Mouse (Mus musculus) limb, embryonic 12.5 days (tissue): ENCODE measurements at regions not wholly inside any gene's neighbourhood (a gene's known extent, or its start where the extent isn't known, plus 50 kb on each side); places are given as distances from the start of the nearest gene placed in this dataset.

Experiments used
- ATAC-seq: fragments of 200-750 bp; cut with Nextera tagmentation; 2 replicates; pipeline ENCODE4 v1.8.0; 2017; ENCODE audit warnings: low read depth, moderate TSS enrichment; ENCODE audit not compliant: insufficient number of reproducible peaks, insufficient read depth, low FRiP score, low TSS enrichment
- H3K27ac ChIP-seq: fragments of 300-500 bp; sonication (generic); 2 replicates; pipeline ENCODE4 v1.5.1; 2016; ENCODE audit warnings: mild to moderate bottlenecking, moderate library complexity
- H3K27me3 ChIP-seq: fragments of 300-500 bp; sonication (generic); 2 replicates; pipeline ENCODE4 v1.6.1; 2016; ENCODE audit warnings: mild to moderate bottlenecking, moderate library complexity
- H3K36me3 ChIP-seq: fragments of 300-500 bp; sonication (generic); 2 replicates; pipeline ENCODE4 v1.6.1; 2016; ENCODE audit warnings: mild to moderate bottlenecking, moderate library complexity
- H3K4me1 ChIP-seq: fragments of 300-500 bp; sonication (generic); replicated peaks from 2 replicates; pipeline ENCODE4 v1.6.1; 2016
- H3K4me2 ChIP-seq: fragments of 300-500 bp; sonication (generic); 2 replicates; pipeline ENCODE4 v1.6.1; 2016; ENCODE audit warnings: mild to moderate bottlenecking, moderate library complexity
- H3K4me3 ChIP-seq: fragments of 300-500 bp; sonication (generic); replicated peaks from 2 replicates; pipeline ENCODE4 v1.5.1; 2016; ENCODE audit warnings: mild to moderate bottlenecking
- H3K9ac ChIP-seq: fragments of 300-500 bp; sonication (generic); replicated peaks from 2 replicates; pipeline ENCODE4 v1.6.1; 2016; ENCODE audit warnings: mild to moderate bottlenecking, moderate library complexity
- H3K9me3 ChIP-seq: fragments of 300-500 bp; sonication (generic); 2 replicates; pipeline ENCODE4 v1.6.1; 2016; ENCODE audit warnings: mild to moderate bottlenecking, moderate library complexity
- WGBS: fragments of 180-500 bp; shearing (Covaris S2); methylation state at CpG from one replicate; pipeline ENCODE4 v1.1.7; 2016; 5-methylcytosine and 5-hydroxymethylcytosine counted together

GRCm38 (mm10) chr2:84241986-84242385 is 183.2 kb downstream of the Calcrl start:
- ATAC-seq = no peak
- Histone ChIP-seq H3K36me3 (no peaks in the 10 kb centered on the region), H3K4me2 (no peak overlapping the region), H3K9me3 (no peaks in the 10 kb centered on the region), H3K4me1 (peaks cover 4% of the 10 kb centered on the region), H3K9ac (0 out of 2 replicates have a peak overlapping the region, but pooled peaks have one; percentile 8), H3K27me3 (no peaks in the 10 kb centered on the region), H3K27ac (no peak overlapping the region), H3K4me3 (no peak overlapping the region)
- WGBS = 51% methylated on average over 1 of the region's 1 CpGs

- no peak for ATAC-seq
- no peak overlapping the region for H3K9ac ChIP-seq
- H3K9me3 ChIP-seq = no peaks in the 10 kb centered on the region
- H3K4me3 ChIP-seq = no peak overlapping the region
- no peaks in the 10 kb centered on the region for H3K36me3 ChIP-seq
- no peak overlapping the region for H3K4me2 ChIP-seq
- H3K27me3 ChIP-seq = no peaks in the 10 kb centered on the region
- WGBS = 91% methylated on average over 2 of the region's 2 CpGs
- no peak overlapping the region for H3K27ac ChIP-seq
- H3K4me1 ChIP-seq = peaks cover 4% of the 10 kb centered on the region
Observed at GRCm38 (mm10) chr2:84245900-84246299, 179.3 kb downstream of the Calcrl start.

GRCm38 (mm10) chr2:84246562-84246961 is 178.6 kb downstream of the Calcrl start:
- Histone ChIP-seq H3K9me3 (no peaks in the 10 kb centered on the region), H3K9ac (no peak overlapping the region)
- 83% methylated on average over 2 of the region's 2 CpGs for WGBS

GRCm38 (mm10) chr2:84248169-84248568 is 177.0 kb downstream of the Calcrl start:
- Histone ChIP-seq H3K4me2 (no peak overlapping the region), H3K27ac (no peak overlapping the region), H3K36me3 (no peaks in the 10 kb centered on the region), H3K4me1 (no peaks in the 10 kb centered on the region), H3K4me3 (no peak overlapping the region), H3K9ac (no peak overlapping the region), H3K27me3 (no peaks in the 10 kb centered on the region), H3K9me3 (no peaks in the 10 kb centered on the region)
- ATAC-seq = no peak
- WGBS = 87% methylated on average over 3 of the region's 3 CpGs

More at GRCm38 (mm10) chr2:84246562-84246961, 178.6 kb downstream of the Calcrl start:
- ATAC-seq = no peak
- no peaks in the 10 kb centered on the region for H3K27me3 ChIP-seq
- no peak overlapping the region for H3K4me2 ChIP-seq
- no peak overlapping the region for H3K4me3 ChIP-seq
- no peak overlapping the region for H3K27ac ChIP-seq
- peaks cover 4% of the 10 kb centered on the region for H3K4me1 ChIP-seq
- H3K36me3 ChIP-seq = no peaks in the 10 kb centered on the region

- no peaks in the 10 kb centered on the region for H3K9me3 ChIP-seq
- WGBS = 61% methylated on average over 3 of the region's 3 CpGs
- no peaks in the 10 kb centered on the region for H3K27me3 ChIP-seq
- H3K9ac ChIP-seq = no peak overlapping the region
- ATAC-seq = no peak
- no peak overlapping the region for H3K4me3 ChIP-seq
- no peaks in the 10 kb centered on the region for H3K36me3 ChIP-seq
- no peak overlapping the region for H3K27ac ChIP-seq
- H3K4me2 ChIP-seq = no peak overlapping the region
- H3K4me1 ChIP-seq = no peaks in the 10 kb centered on the region
Observed at GRCm38 (mm10) chr2:84249871-84250270, 175.3 kb downstream of the Calcrl start.

- 93% methylated on average over 1 of the region's 1 CpGs for WGBS
- Histone ChIP-seq H3K4me3 (no peak overlapping the region), H3K4me1 (no peaks in the 10 kb centered on the region), H3K27ac (no peak overlapping the region), H3K4me2 (no peak overlapping the region), H3K27me3 (no peaks in the 10 kb centered on the region), H3K9me3 (no peaks in the 10 kb centered on the region), H3K36me3 (no peaks in the 10 kb centered on the region), H3K9ac (no peak overlapping the region)
- ATAC-seq = no peak
Observed at GRCm38 (mm10) chr2:84252076-84252475, 173.1 kb downstream of the Calcrl start.

GRCm38 (mm10) chr2:84258339-84259006 is 166.7 kb downstream of the Calcrl start:
- Histone ChIP-seq H3K4me1 (peaks cover 3% of the 10 kb centered on the region; the same call in 1 of the 2 replicates), H3K4me3 (no peak overlapping the region), H3K36me3 (no peaks in the 10 kb centered on the region), H3K27me3 (no peaks in the 10 kb centered on the region), H3K9me3 (no peaks in the 10 kb centered on the region), H3K4me2 (no peak overlapping the region), H3K27ac (no peak overlapping the region), H3K9ac (no peak overlapping the region)
- 82% methylated on average over 2 of the region's 2 CpGs for WGBS
- no peak for ATAC-seq

GRCm38 (mm10) chr2:84259222-84259621 is 166.0 kb downstream of the Calcrl start:
- no peaks in the 10 kb centered on the region for H3K9me3 ChIP-seq
- ATAC-seq = no peak
- H3K27ac ChIP-seq = no peak overlapping the region
- peaks cover 3% of the 10 kb centered on the region; the same call in 1 of the 2 replicates for H3K4me1 ChIP-seq
- WGBS = 69% methylated on average over 1 of the region's 1 CpGs
- no peak overlapping the region for H3K4me2 ChIP-seq
- no peak overlapping the region for H3K4me3 ChIP-seq
- no peaks in the 10 kb centered on the region for H3K36me3 ChIP-seq
- H3K9ac ChIP-seq = no peak overlapping the region
- H3K27me3 ChIP-seq = no peaks in the 10 kb centered on the region

- Histone ChIP-seq H3K4me1 (peaks cover 3% of the 10 kb centered on the region; the same call in 1 of the 2 replicates), H3K36me3 (no peaks in the 10 kb centered on the region), H3K9me3 (no peaks in the 10 kb centered on the region), H3K27me3 (no peaks in the 10 kb centered on the region), H3K9ac (no peak overlapping the region), H3K27ac (no peak overlapping the region), H3K4me3 (no peak overlapping the region), H3K4me2 (no peak overlapping the region)
- WGBS = 57% methylated on average over 4 of the region's 4 CpGs
- no peak for ATAC-seq
Observed at GRCm38 (mm10) chr2:84260701-84261100, 164.5 kb downstream of the Calcrl start.

GRCm38 (mm10) chr2:84261481-84261880 is 163.7 kb downstream of the Calcrl start:
- Histone ChIP-seq H3K9ac (no peak overlapping the region), H3K27ac (no peak overlapping the region), H3K4me2 (no peak overlapping the region), H3K27me3 (no peaks in the 10 kb centered on the region), H3K36me3 (no peaks in the 10 kb centered on the region), H3K4me1 (peaks cover 3% of the 10 kb centered on the region; the same call in 1 of the 2 replicates), H3K9me3 (no peaks in the 10 kb centered on the region), H3K4me3 (no peak overlapping the region)
- WGBS = 72% methylated on average over 5 of the region's 5 CpGs
- no peak for ATAC-seq

- H3K9me3 ChIP-seq = no peaks in the 10 kb centered on the region
- no peaks in the 10 kb centered on the region for H3K27me3 ChIP-seq
- H3K4me1 ChIP-seq = 0 out of 2 replicates have a peak, but pooled peaks cover 3% of the 10 kb centered on the region
- H3K27ac ChIP-seq = no peak overlapping the region
- 69% methylated on average over 2 of the region's 2 CpGs for WGBS
- no peak overlapping the region for H3K4me2 ChIP-seq
- H3K36me3 ChIP-seq = no peaks in the 10 kb centered on the region
- no peak overlapping the region for H3K9ac ChIP-seq
- H3K4me3 ChIP-seq = no peak overlapping the region
- no peak for ATAC-seq
Observed at GRCm38 (mm10) chr2:84264485-84264884, 160.7 kb downstream of the Calcrl start.

- H3K4me2 ChIP-seq = no peak overlapping the region
- no peaks in the 10 kb centered on the region for H3K27me3 ChIP-seq
- no peaks in the 10 kb centered on the region for H3K36me3 ChIP-seq
- H3K9ac ChIP-seq = no peak overlapping the region
- no peak overlapping the region for H3K27ac ChIP-seq
- 0 out of 2 replicates have a peak, but pooled peaks cover 3% of the 10 kb centered on the region for H3K4me1 ChIP-seq
- H3K9me3 ChIP-seq = no peaks in the 10 kb centered on the region
- H3K4me3 ChIP-seq = no peak overlapping the region
- ATAC-seq = no peak
Observed at GRCm38 (mm10) chr2:84265002-84265401, 160.2 kb downstream of the Calcrl start.
